Mouse (Mus musculus) heart, postnatal 36 days (tissue): ENCODE measurements around the gene Lrp5. TPM values are rescaled to one million over a fixed set of nuclear protein-coding genes. Genes with fewer than 3 reads are reported as not detected.
"Not testable (repeated sequence)": the region's sequence is repeated elsewhere in the genome, so short reads cannot be mapped to it uniquely, and the experiment has no call there.

Experiments used
- DNase-seq, 2 experiments: peaks; one replicate each; pipeline ENCODE4 v3.0.0; 2021 to 2022
- intact Hi-C: fragments of 180-260 bp; cut with DNase I; formaldehyde crosslinking; loops from one replicate; pipeline ENCODE4 v1.15.1; 2025
- total RNA-seq, 2 experiments: library from RNA; stranded (reverse); gene quantifications; 2 replicates each; pipeline ENCODE4 v1.2.3; 2021

Gene Lrp5
- total RNA-seq, 2 experiments from 2014 or later: 51.3 to 60.3 TPM

DNA sequence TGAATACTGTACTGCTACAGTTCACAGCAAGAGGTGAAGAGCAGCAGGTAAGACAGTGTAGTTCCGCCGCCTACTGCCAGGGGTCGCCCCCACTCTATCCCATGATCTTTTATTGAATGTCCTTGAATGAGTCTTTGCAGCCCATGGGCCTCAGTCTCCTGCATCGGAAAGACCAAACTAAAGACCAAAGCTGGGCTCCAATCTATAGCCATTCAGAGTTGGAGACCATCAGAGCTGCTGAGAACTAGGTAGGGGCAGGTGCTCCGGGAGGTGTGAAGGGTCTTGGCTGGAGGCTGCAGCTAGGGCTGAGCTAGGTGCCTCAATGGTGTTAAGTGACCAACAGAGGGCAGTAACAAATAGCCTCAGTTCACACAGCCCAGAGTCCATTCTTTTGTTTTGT, 62.5 kb downstream of the Lrp5 start:
- intact Hi-C loops: loop anchor here (1.0 to 2.0 kb wide), 3 partner anchors 73 to 95 kb away; no protein-coding TSS in a partner anchor
- DNase-seq: peak; percentile 72

DNA sequence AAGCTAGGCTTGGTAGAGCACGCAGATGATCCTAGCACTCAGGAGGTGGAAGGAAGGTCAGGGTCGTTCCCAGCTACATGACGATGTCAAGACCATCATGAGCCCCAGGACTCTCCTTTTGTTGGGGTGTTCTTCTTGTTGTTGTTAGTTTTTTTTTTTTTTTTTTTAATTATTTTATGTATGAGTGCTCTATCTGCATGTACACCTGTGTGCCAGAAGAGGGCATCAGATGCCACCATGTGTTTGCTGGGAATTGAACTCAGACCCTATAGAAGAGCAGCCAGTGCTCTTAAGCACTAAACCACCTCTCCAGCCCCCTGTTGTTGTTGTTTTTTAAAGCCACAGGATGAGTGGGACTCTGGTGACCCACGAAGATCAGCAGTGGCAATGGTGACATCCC, 63.1 kb downstream of the Lrp5 start:
- intact Hi-C loops: loop anchor here (1.0 to 2.0 kb wide), 2 partner anchors 77 to 96 kb away; no protein-coding TSS in a partner anchor
- DNase-seq: no peak

DNA sequence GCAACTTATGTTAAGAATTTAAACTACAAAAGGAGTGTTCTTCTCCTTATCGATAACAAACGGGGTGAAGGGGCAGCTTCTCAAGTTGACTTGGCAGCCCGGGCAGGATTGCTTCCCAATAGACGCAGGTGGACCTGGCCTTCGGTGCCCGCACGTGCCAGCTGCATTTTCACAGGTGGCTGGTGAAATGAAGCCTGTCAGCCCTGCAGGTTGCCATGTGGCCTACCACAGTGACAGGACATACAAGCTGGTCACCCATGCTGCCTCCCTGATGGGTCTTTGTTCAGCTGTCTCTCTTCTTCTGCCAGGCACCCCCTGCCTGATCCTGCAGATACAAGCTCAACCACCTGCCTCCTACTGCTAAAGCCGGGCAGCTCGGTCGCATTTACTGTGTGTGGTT, 65.5 kb downstream of the Lrp5 start:
- intact Hi-C loops: no loop called here

DNA sequence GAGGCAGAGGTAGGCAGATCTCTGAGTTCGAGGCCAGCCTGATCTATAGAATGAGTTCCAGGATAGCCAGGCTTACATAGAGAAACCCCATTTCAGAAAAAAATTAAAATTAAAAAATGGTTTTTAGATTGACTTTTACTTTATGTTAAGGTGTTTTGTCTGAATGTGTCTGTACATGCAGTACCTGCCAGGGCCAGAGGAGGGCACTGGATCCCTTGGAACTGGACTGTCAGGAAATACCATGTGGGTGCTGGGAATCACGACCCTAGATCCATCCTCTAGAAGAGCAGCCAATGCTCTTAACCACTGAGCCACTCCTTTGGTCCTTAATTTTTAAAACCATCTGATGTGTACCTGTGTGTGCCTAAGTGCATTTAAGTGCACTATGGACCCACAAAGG, 67.0 kb downstream of the Lrp5 start:
- no peak for DNase-seq
- intact Hi-C loops: no loop called here

More for the DNA sequence above, 65.5 kb downstream of the Lrp5 start:
- no peak for DNase-seq

DNA sequence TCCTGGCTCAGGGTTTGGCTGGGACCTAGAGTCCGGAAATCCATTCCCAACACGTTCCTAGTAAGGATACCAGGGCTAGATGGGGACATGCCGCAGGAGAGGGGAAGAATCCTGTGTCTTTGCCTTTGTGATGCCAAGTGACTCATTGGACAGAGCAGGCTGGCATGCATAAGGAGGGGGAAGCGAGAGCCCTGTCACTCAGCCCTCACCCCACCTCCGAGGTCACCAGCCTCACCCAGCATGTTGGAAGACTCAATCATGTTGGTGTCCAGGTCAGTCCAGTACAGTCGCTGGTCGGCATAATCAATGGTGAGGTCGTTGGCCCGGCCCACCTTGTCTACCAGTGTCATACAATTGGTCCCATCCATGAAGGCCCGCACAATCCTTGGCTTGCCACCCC, 72.4 kb downstream of the Lrp5 start:
- no peak for DNase-seq
- intact Hi-C loops: no loop called here

DNA sequence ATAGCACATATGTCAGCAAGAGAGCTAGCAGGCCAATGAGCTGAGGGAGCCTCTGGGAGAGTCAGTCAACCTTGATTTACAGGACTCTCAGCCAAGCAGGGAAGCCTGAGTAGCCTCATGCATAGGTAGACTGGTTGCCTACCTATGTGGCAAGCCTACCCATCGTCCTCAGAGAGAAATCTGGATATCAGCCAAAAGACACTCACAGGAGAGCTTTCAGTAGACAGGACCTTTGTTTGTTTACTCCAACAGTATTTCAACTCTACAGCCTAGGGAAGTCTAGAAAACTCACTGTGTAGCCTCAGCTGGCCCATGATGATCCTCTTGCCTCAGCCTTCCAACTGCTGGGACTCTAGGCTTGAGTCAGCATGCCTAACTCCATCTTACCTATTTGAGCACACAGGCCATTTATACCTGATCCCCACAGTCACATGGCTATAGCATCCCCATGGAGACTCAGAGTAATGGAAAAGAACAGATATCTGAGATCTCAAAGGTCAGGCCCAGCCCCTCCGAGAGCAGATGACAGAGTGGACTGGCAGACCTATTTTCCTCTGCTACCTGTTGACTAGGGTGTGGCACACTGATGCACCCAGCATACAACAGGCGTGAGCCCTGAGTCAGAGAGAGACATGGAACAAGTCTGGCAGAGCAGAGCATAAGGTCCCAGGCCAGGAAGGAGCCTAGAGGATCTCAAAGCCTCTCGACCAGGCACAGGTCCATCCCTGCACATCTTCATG, 73.7 kb downstream of the Lrp5 start:
- intact Hi-C loops: no loop called here
- DNase-seq: no peak

DNA sequence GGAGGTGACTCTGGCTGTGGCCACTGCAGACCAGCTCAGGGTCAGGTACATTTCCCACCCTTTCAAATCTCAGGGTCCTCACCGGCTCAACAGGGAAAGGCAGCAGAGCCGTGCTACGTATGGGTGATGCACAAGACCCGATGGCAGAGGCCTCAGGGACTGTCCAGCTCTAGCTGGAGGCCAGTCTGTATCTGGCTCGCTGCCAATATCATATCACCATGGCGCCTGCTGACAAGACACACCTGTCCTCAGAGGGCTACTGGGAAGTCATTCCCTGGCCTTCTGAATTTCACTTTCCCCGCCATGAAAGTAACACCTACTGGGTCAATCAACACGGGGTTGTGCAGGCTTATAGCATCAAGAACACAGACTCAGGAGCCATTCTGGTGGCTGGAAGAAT, 74.6 kb downstream of the Lrp5 start:
- intact Hi-C loops: no loop called here
- no peak for DNase-seq

DNA sequence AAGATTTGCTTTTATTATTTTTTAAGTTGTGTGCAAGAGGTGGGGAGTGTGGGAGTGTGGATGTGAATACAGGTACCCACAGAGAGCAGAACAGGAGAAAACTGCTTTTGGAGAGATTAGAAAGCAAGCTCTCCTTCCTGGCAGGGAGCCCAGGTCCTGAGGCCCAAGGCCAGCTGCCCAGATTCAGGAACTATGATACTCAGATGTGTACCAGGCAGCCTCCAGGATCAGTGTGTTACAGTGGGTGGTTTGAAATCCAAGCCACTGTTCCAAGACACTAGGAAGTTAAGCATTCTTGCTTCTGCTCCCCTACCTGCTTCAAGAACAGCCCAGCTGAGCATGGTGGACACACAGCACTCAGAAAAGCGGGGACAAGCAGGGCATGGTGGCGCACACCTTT, 75.5 kb downstream of the Lrp5 start:
- intact Hi-C loops: no loop called here
- no peak for DNase-seq

DNA sequence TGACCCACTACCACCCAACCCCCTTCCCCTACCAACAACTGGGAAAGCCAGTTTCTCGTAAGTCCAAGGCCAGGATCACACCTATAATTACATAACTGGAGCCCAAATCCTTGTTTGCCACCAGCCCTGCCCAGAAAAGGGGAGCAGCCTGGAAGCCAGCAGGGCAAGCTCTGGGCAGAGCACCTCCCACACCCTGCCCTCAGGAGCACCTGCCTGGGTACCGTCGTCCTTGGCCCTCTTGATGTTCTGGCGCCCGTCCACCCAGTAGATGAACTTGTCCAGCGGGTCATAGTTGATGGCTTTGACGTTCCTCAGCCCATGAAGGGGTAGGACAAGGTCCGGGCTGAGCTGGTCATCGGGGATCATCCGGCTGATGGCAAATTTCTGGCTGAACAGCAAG, 76.5 kb downstream of the Lrp5 start:
- DNase-seq: no peak
- intact Hi-C loops: no loop called here

DNA sequence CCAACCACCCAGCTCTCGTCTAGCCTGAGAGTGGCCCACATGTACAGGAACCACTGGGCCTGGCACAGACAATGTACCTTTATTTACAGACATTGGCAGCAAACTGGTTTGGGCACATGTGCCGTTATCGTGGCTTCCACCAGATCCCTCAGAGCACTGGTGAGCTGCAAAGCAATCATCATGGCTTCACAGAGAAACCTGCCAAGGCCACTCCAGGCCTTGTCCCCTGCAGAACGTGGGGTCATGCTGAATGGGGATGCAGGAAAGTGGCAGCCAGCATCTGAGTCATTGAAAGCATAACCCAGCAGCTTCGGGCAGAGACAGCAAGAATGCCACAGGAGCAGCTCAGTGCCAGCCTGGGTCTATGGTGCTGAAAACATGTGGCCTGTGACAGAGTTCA, 92.0 kb downstream of the Lrp5 start:
- intact Hi-C loops: no loop called here
- no peak for DNase-seq

DNA sequence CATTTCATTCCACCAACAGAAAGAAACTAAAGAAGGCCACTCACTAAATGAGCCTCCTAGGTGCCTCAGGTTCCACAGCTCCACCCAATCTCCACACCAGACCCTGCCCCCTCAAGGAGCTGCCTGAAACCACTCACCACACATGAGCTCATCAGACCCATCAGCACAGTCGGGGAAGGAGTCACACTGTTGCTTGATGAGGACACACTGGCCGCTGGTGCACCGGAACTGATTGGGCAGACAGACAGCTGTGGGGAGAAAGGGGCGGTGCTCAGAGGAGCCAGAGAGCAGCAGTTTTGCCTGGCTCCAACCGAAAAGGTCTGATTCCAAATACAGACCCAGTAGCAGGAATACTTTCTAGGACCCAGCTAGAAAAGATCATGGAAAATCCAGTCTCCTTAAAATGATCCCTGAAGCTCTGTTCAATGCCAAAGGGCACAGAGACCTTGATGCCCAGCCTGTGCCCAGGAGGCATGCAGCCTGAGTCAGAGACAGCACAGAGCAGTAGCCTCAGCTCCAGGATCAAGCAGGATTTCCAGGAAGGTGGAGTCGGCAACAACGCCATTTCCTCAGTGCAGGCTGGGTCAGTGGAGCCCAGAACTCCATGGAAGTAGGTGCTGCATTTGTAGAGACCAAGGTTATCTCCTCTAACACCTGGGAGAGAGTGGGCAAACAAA, 92.8 kb downstream of the Lrp5 start:
- intact Hi-C loops: no loop called here
- DNase-seq: no peak

DNA sequence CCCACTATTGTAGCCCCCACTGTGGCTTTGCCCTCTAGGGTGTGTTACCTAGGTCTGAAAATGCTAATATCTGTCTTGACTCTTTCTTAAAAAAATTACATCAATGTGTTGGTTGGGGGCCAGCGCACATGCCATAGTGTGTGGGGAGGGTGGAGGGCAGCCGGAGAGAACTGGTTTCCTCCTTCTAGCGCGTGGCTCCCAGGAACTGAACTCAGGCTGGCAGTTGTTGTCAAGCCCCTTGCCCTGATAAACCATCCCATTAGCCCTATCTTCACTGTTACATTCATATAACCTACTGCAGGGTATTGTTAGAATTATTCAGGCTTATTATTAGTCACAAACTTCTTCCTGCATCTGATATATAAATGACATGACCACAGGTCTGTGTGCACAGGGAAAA, 96.4 kb downstream of the Lrp5 start:
- intact Hi-C loops: no loop called here

DNA sequence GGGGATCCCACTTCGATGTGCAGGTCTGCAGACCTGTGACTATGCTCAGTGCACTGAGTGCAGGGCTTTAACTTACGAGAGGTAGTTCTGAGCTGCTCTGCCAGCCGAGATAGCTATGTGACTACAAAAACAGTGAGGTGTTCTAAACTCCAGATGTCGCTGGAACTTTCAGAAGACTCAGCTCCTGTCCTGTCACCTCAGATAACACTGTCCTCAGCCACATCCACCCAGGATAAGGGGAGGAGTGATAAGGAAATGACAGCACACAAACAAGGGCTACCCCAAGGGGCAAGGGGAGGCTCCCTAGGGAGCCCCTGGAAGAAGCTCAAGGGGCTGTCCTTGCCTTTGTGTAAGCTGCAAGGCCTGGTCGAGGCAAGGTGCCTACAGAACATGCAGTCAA, 96.8 kb downstream of the Lrp5 start:
- intact Hi-C loops: no loop called here
- no peak for DNase-seq

More for the DNA sequence above, 96.4 kb downstream of the Lrp5 start:
- DNase-seq: no peak

DNA sequence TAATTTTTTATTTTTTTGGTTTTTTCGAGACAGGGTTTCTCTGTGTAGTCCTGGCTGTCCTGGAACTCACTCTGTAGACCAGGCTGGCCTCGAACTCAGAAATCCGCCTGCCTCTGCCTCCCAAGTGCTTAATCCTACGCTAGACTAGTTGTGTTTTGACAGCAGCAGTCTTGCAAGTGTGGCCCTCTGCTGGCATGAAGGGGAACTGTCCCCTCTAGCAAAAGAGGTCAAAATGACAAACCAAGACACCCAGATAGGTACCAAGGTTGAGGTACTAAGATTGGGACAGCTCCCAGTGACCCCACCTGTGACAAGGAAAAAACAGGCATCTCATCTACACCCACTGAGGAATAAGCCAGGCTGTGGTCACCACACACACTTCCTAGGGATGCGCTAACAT, 98.6 kb downstream of the Lrp5 start:
- intact Hi-C loops: not testable (repeated sequence)
- peak in 1 of 2 experiments; percentile 49 for DNase-seq

DNA sequence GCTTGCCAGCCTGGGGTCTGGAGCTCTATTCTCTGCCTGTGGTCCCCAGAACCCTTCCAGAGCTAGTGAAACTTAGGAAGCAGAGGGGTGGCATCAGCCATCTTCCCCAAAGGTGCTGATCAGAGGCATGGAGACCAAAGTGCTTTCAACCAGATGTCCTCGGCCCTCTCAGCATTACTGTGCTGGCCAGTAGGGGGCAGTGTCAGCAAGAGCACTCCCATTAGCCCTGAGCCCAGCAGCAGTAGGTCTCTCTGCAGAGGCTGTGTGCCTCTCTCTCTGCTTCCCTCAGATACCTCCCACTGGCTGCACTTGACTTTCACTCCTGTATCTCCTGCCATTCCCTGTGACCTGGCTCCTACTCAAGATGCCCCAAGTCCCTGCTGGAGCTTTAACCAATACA, 99.8 kb downstream of the Lrp5 start:
- peak; percentile 46 to 59 for DNase-seq
- intact Hi-C loops: no loop called here

DNA sequence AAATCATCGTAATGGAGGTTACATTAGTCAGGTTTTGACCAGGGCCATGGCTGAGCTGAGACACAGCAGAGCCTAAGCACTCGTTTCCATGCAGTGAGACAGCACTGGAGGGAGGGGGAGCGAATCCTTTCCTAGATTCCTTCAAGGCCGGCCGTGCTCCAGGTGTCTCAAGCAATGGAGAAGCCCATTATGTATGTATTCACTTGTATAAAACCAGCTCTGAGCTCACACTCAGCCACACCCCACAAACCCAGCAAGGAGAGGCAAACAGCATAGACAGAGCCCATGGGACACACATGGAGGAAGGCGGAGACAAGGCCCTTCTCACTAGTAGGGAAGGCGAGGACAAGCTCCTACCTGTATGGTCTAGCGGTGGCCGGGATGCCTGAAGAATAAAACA, 100.3 kb downstream of the Lrp5 start:
- intact Hi-C loops: no loop called here

DNA sequence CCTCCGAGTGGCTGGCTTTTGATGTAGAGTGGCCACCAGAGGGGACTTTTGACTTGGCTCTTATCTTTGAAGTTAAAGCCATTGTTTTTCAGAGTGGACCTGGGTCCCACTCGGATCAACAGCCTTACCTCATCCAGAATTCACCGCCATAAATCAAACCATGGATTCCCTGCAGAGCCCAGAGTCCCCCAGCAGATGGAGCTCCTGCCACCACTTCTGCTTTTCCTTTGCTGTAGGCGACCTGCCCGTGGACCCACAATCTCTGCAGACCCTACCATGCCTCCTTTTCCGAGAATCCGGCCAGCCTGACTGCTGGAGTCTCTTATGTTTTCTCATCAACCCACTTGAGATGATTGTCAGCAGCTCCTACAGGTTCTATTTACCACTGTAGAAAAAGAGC, 105.0 kb downstream of the Lrp5 start:
- intact Hi-C loops: no loop called here
- peak; percentile 56 to 67 for DNase-seq

More for the DNA sequence above, 100.3 kb downstream of the Lrp5 start:
- DNase-seq: no peak

DNA sequence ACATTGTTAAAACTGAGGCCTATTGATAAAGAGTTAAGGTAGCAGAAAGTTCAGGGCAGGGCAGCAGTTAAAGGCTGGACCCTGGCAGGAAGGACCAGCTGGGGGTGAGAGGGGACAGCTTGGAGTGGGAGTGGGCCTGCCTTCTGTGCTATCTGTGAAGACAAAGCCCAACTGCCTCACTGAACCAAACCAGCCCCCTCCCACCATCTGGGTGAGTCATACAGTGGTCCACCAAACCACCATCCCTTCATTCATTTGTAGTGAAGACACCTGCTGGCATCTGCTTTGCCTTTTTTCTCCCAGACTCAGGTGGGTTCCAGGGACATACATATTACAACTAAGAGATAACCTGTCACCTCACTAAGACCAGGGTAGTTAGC, 108.5 kb downstream of the Lrp5 start:
- no peak for DNase-seq
- intact Hi-C loops: loop anchor here (10.0 kb wide), 1 partner anchor 253 kb away; the partner anchor contains the start of gene Cpt1a

DNA sequence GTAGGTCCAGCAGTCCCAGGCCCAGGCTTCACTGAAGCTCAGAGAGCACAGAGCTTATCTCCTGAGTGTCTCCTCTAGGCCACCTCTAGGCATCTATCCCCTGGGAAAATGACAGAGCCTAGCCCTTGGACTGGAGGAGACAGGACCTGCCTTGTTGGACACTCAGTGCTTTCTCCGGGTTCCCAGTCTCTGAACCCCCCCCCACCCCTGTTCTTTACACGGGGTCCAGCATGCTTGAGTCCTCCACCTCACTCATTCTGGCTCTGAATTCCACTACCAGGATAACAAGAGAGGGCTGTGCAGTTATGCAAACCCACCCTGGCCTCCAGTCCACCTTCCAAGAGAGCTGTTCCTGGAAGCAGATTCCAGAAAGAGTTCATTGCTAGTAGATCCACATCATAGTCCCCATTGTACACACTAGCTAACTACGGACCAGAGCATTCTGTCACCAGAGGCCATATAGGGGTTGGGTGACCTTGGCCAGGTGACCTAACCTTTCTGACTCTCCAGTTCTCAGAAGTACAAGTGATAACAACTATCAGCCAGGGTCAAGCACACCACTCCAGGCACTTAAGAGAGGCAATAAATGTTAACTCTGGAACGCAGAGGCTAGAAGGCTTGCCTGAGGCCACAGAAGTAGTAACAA, 109.0 kb downstream of the Lrp5 start:
- no peak for DNase-seq
- intact Hi-C loops: loop anchor here (10.0 kb wide), 1 partner anchor 253 kb away; the partner anchor contains the start of gene Cpt1a

DNA sequence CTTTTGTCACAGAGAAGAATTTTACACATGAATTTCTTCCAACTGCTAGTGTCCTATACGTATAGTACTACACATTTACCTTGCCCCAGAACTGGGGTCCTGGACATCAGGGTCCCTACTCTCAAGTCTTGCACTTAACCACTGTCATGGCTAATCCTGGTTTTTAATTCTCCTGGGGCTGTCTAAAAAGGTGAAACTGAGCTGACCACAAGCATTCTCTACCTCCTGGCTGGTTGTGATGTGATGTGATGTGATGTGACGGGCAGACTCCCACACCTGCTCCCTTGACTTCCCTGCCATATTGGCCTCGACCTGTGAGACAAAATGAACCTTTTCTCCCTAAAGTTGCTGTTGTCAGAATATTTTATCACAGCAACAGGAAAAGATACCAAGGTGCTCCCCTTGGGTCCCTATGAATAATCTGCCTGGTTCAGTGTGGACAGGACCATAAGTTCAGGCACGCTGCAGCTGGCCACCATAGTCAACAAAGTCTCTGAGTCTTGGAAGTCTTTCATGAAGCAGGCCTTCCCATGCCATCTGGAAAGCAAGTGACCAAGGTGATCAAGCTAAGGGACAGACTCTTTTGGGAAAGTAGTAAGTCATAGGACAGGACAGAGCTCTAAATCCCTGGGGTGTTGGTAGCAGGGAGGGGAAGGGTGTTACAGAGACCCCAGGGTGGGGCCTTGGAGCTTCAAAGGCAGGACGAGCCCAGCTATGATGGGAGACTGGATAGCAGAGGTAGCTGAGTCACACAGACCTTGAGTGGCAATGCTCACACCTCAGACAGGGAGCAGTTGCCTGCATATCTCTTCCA, 109.7 kb downstream of the Lrp5 start:
- DNase-seq: no peak
- intact Hi-C loops: loop anchor here (10.0 kb wide), 1 partner anchor 252 kb away; the partner anchor contains the start of gene Cpt1a
